Mouse (Mus musculus): Measurements from ENCODE around the gene Osbpl2. TPM values are rescaled to one million over a fixed set of nuclear protein-coding genes. Genes with fewer than 3 reads are reported as not detected.

Osbpl2 gene
- polyA plus RNA-seq, 1 experiment from 2014 or later = 33.0 TPM

- no peaks in the 10 kb centered on the region for H3K4me1 ChIP-seq (ENCODE audit: control insufficient read depth, insufficient read depth, low read length)
- H3K9me3 ChIP-seq (replicated peaks; ENCODE audit: control insufficient read depth, low read length) = no peaks in the 10 kb centered on the region
- no peak overlapping the region for H3K27ac ChIP-seq (replicated peaks; ENCODE audit: low read depth, low read length)
- H3K4me3 ChIP-seq (ENCODE audit: low read depth, low read length) = no peak overlapping the region
- no peaks in the 10 kb centered on the region for H3K27me3 ChIP-seq (ENCODE audit: control insufficient read depth, insufficient read depth, low read length)
- no peak for ATAC-seq (replicated peaks; ENCODE audit: insufficient number of reproducible peaks, low FRiP score, low TSS enrichment, low read depth)
- no peak overlapping the region for H3K4me2 ChIP-seq (ENCODE audit: low read depth, low read length)
- no peak for DNase-seq (ENCODE audit: low spot score)
- WGBS = 84% methylated on average over 10 of the region's 10 CpGs
- H3K9ac ChIP-seq (replicated peaks; ENCODE audit: low read length) = no peak overlapping the region
- no peaks in the 10 kb centered on the region for H3K36me3 ChIP-seq (replicated peaks; ENCODE audit: control insufficient read depth, insufficient read depth, low read depth, low read length)
Observed at GRCm38 (mm10) chr2:180083063-180083462, 36.0 kb upstream of the Osbpl2 start.

GRCm38 (mm10) chr2:180084565-180084964 lies 34.5 kb upstream of the Osbpl2 start:
- H3K4me2 ChIP-seq (ENCODE audit: low read depth, low read length) = no peak overlapping the region
- DNase-seq (ENCODE audit: low spot score) = peak; percentile 36
- no peaks in the 10 kb centered on the region for H3K9me3 ChIP-seq (replicated peaks; ENCODE audit: control insufficient read depth, low read length)
- ATAC-seq (replicated peaks; ENCODE audit: insufficient number of reproducible peaks, low FRiP score, low TSS enrichment, low read depth) = no peak
- H3K9ac ChIP-seq (replicated peaks; ENCODE audit: low read length) = no peak overlapping the region
- no peaks in the 10 kb centered on the region for H3K27me3 ChIP-seq (ENCODE audit: control insufficient read depth, insufficient read depth, low read length)
- H3K27ac ChIP-seq (replicated peaks; ENCODE audit: low read depth, low read length) = no peak overlapping the region
- WGBS = 17% methylated on average over 3 of the region's 3 CpGs
- no peaks in the 10 kb centered on the region for H3K36me3 ChIP-seq (replicated peaks; ENCODE audit: control insufficient read depth, insufficient read depth, low read depth, low read length)
- H3K4me1 ChIP-seq (ENCODE audit: control insufficient read depth, insufficient read depth, low read length) = no peaks in the 10 kb centered on the region
- H3K4me3 ChIP-seq (ENCODE audit: low read depth, low read length) = no peak overlapping the region

DNA sequence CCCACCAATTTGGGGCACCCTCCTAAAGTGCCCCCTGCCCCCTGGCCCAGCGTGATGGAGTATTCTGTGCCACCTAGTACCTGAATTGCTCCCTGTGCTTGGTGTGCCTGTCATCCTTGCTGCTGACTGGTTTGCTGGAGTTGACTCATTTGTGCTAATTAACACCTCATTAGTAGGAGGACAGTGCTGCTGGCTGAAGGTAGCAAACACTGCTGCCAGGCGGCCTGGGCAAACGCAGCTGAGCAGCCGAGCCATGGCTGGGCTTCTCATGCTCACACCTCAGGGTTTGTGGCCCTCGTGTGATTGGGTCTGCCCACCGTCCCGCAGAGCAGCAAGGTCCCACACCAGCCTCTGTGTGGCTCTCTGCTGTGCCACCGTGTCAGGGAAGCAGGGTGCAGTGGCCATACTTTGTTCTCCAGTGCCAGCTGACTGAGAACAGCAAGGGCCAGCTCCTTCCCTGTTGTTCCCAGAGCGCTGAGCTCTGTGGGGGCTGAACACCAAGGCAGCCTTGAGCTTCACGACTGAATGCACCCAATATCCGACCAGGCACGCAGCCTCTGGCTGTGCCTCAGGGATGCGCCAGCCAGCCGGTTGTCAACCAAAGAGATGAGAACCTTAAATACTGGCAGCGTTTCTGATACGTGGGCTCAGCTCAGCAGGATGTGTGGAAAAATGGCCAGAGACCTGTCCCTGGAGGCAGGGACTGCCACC lies 33.0 kb upstream of the Osbpl2 start:
- WGBS = 80% methylated on average over 16 of the region's 16 CpGs
- Histone ChIP-seq H3K4me3 (ENCODE audit: low read depth, low read length) (no peak overlapping the region), H3K27me3 (ENCODE audit: control insufficient read depth, insufficient read depth, low read length) (no peaks in the 10 kb centered on the region), H3K27ac (replicated peaks; ENCODE audit: low read depth, low read length) (no peak overlapping the region), H3K36me3 (replicated peaks; ENCODE audit: control insufficient read depth, insufficient read depth, low read depth, low read length) (no peaks in the 10 kb centered on the region), H3K4me2 (ENCODE audit: low read depth, low read length) (no peak overlapping the region), H3K9me3 (replicated peaks; ENCODE audit: control insufficient read depth, low read length) (no peaks in the 10 kb centered on the region), H3K4me1 (ENCODE audit: control insufficient read depth, insufficient read depth, low read length) (no peaks in the 10 kb centered on the region), H3K9ac (replicated peaks; ENCODE audit: low read length) (no peak overlapping the region)
- ATAC-seq (replicated peaks; ENCODE audit: insufficient number of reproducible peaks, low FRiP score, low TSS enrichment, low read depth) (no peak), DNase-seq (ENCODE audit: low spot score) (no peak)

- H3K36me3 ChIP-seq (replicated peaks; ENCODE audit: control insufficient read depth, insufficient read depth, low read depth, low read length) = no peaks in the 10 kb centered on the region
- no peaks in the 10 kb centered on the region for H3K9me3 ChIP-seq (replicated peaks; ENCODE audit: control insufficient read depth, low read length)
- H3K27me3 ChIP-seq (ENCODE audit: control insufficient read depth, insufficient read depth, low read length) = no peaks in the 10 kb centered on the region
- H3K27ac ChIP-seq (replicated peaks; ENCODE audit: low read depth, low read length) = no peak overlapping the region
- WGBS = 85% methylated on average over 5 of the region's 5 CpGs
- no peak overlapping the region for H3K4me2 ChIP-seq (ENCODE audit: low read depth, low read length)
- H3K4me3 ChIP-seq (ENCODE audit: low read depth, low read length) = no peak overlapping the region
- no peak for ATAC-seq (replicated peaks; ENCODE audit: insufficient number of reproducible peaks, low FRiP score, low TSS enrichment, low read depth)
- H3K9ac ChIP-seq (replicated peaks; ENCODE audit: low read length) = no peak overlapping the region
- no peak for DNase-seq (ENCODE audit: low spot score)
- no peaks in the 10 kb centered on the region for H3K4me1 ChIP-seq (ENCODE audit: control insufficient read depth, insufficient read depth, low read length)
Observed at GRCm38 (mm10) chr2:180086637-180087027, 32.5 kb upstream of the Osbpl2 start.

DNA sequence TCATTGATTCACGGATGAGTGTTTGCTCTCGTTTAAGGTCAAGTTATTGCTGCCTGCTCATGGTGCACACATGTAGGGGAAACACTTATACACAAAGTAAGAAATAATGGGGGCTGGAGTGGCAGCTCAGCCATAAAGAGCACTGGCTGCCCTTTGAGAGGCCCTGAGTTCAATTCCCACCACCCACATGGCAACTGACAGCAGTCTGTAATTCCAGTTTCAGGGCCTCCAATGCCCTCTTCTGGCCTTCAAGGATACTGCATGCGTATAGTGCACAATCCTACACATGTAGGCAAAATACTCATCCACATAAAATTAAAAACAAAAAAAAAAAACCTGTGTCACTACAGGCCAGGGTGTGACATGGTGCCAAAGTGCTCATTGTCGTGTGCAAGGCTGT lies 31.6 kb upstream of the Osbpl2 start:
- H3K36me3 ChIP-seq (replicated peaks; ENCODE audit: control insufficient read depth, insufficient read depth, low read depth, low read length) = no peaks in the 10 kb centered on the region
- H3K9me3 ChIP-seq (replicated peaks; ENCODE audit: control insufficient read depth, low read length) = no peaks in the 10 kb centered on the region
- H3K4me1 ChIP-seq (ENCODE audit: control insufficient read depth, insufficient read depth, low read length) = no peaks in the 10 kb centered on the region
- ATAC-seq (replicated peaks; ENCODE audit: insufficient number of reproducible peaks, low FRiP score, low TSS enrichment, low read depth) (no peak), DNase-seq (ENCODE audit: low spot score) (no peak)
- WGBS = 91% methylated on average over 4 of the region's 4 CpGs
- H3K9ac ChIP-seq (replicated peaks; ENCODE audit: low read length) = no peak overlapping the region
- no peak overlapping the region for H3K27ac ChIP-seq (replicated peaks; ENCODE audit: low read depth, low read length)
- H3K4me2 ChIP-seq (ENCODE audit: low read depth, low read length) = no peak overlapping the region
- no peaks in the 10 kb centered on the region for H3K27me3 ChIP-seq (ENCODE audit: control insufficient read depth, insufficient read depth, low read length)
- no peak overlapping the region for H3K4me3 ChIP-seq (ENCODE audit: low read depth, low read length)

GRCm38 (mm10) chr2:180090285-180090684 lies 28.8 kb upstream of the Osbpl2 start:
- no peak overlapping the region for H3K4me3 ChIP-seq (ENCODE audit: low read depth, low read length)
- H3K36me3 ChIP-seq (replicated peaks; ENCODE audit: control insufficient read depth, insufficient read depth, low read depth, low read length) = no peaks in the 10 kb centered on the region
- no peak overlapping the region for H3K27ac ChIP-seq (replicated peaks; ENCODE audit: low read depth, low read length)
- H3K9me3 ChIP-seq (replicated peaks; ENCODE audit: control insufficient read depth, low read length) = no peaks in the 10 kb centered on the region
- no peaks in the 10 kb centered on the region for H3K27me3 ChIP-seq (ENCODE audit: control insufficient read depth, insufficient read depth, low read length)
- H3K9ac ChIP-seq (replicated peaks; ENCODE audit: low read length) = no peak overlapping the region
- no peak for ATAC-seq (replicated peaks; ENCODE audit: insufficient number of reproducible peaks, low FRiP score, low TSS enrichment, low read depth)
- H3K4me2 ChIP-seq (ENCODE audit: low read depth, low read length) = no peak overlapping the region
- no peaks in the 10 kb centered on the region for H3K4me1 ChIP-seq (ENCODE audit: control insufficient read depth, insufficient read depth, low read length)
- DNase-seq (ENCODE audit: low spot score) = no peak
- 54% methylated on average over 11 of the region's 11 CpGs for WGBS

GRCm38 (mm10) chr2:180095711-180096110 lies 23.4 kb upstream of the Osbpl2 start:
- WGBS = 32% methylated on average over 5 of the region's 5 CpGs
- no peaks in the 10 kb centered on the region for H3K36me3 ChIP-seq (replicated peaks; ENCODE audit: control insufficient read depth, insufficient read depth, low read depth, low read length)
- peaks cover 12% of the 10 kb centered on the region for H3K27me3 ChIP-seq (ENCODE audit: control insufficient read depth, insufficient read depth, low read length)
- H3K4me3 ChIP-seq (ENCODE audit: low read depth, low read length) = no peak overlapping the region
- H3K27ac ChIP-seq (replicated peaks; ENCODE audit: low read depth, low read length) = no peak overlapping the region
- ATAC-seq (replicated peaks; ENCODE audit: insufficient number of reproducible peaks, low FRiP score, low TSS enrichment, low read depth) (0 out of 2 replicates have a peak, but pooled peaks have one; percentile 32), DNase-seq (ENCODE audit: low spot score) (peak; percentile 7)
- H3K9me3 ChIP-seq (replicated peaks; ENCODE audit: control insufficient read depth, low read length) = no peaks in the 10 kb centered on the region
- H3K4me1 ChIP-seq (ENCODE audit: control insufficient read depth, insufficient read depth, low read length) = no peaks in the 10 kb centered on the region
- no peak overlapping the region for H3K9ac ChIP-seq (replicated peaks; ENCODE audit: low read length)
- no peak overlapping the region for H3K4me2 ChIP-seq (ENCODE audit: low read depth, low read length)

GRCm38 (mm10) chr2:180097585-180097984 lies 21.5 kb upstream of the Osbpl2 start:
- Histone ChIP-seq H3K27ac (replicated peaks; ENCODE audit: low read depth, low read length) (no peak overlapping the region), H3K4me1 (ENCODE audit: control insufficient read depth, insufficient read depth, low read length) (no peaks in the 10 kb centered on the region), H3K9me3 (replicated peaks; ENCODE audit: control insufficient read depth, low read length) (no peaks in the 10 kb centered on the region), H3K9ac (replicated peaks; ENCODE audit: low read length) (no peak overlapping the region), H3K4me2 (ENCODE audit: low read depth, low read length) (no peak overlapping the region), H3K27me3 (ENCODE audit: control insufficient read depth, insufficient read depth, low read length) (peaks cover 29% of the 10 kb centered on the region), H3K36me3 (replicated peaks; ENCODE audit: control insufficient read depth, insufficient read depth, low read depth, low read length) (no peaks in the 10 kb centered on the region), H3K4me3 (ENCODE audit: low read depth, low read length) (no peak overlapping the region)
- 64% methylated on average over 3 of the region's 3 CpGs for WGBS
- no peak for DNase-seq (ENCODE audit: low spot score)
- no peak for ATAC-seq (replicated peaks; ENCODE audit: insufficient number of reproducible peaks, low FRiP score, low TSS enrichment, low read depth)

All from embryonic facial prominence, embryonic 11.5 days (tissue).